Mouse (Mus musculus): Measurements from ENCODE around the gene Arih1.
A peak's percentile ranks its signal among the peaks of the same experiment; 100 is the strongest.
"Not testable (repeated sequence)": the region's sequence is repeated elsewhere in the genome, so short reads cannot be mapped to it uniquely, and the experiment has no call there.

Gene Arih1

DNA sequence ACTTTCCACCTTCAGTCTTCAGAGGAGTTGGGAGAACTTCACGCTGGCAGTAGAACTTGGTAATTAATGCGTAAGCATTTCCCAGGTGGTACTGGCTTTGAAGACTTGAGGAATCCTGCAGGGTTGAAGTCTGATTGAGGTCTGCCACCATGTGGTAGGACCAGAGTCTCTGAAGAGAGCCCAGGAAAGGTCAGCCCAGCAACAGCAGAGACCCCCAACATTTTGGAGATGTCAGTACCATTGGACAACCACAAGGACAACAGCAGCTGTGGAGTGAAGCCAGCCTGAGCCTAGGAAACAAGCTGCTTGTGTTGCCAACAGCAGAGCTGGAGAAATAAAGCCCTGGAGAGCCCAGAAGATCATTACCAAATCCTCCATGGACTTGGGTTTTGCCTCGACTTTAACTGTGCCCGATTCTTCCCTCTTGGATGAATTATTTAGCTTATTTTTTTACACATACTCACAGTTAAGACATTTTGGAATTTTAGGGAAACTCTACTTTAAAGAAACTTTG, 27.4 kb downstream of the Arih1 start:
- DNase-seq (ENCODE audit: low read depth, low spot score), result no peak

DNA sequence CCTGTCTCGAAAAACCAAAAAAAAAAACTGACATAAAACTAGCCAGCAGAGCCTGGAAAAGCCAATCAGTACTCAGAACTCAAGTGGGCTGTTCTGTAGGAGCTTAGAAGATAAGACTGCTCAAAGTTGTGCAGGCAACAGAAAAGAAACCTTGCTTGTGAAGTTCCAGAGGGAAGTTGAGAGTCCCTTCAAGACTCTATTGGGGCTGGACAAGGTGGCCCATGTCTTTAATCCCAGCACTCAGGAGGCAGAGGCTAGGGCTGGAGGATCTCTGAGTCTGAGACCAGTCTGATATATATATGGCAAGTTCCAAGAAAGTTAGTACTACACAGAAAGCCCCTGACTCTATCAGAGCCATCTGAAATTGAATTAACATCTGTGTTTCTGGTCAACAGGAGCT, 28.0 kb downstream of the Arih1 start:
- DNase-seq (ENCODE audit: low read depth, low spot score), result no peak

DNA sequence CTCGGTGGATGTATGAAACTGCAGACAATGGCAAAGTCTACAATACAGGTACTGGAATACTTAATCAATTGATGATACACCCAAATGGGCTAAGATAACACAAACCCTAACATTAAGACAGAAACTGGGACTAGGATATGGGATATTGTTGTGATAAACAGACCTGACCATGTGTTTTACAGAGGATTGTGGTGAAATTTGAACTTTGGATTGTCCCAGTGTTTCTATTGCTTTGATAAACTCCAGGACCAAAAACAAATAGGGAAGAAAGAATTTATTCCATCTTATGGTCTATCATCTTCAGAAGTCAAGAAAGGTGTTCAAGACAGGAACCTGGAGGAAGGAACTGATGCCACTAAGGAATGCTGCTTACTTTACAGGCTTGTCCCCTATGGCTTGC, 28.7 kb downstream of the Arih1 start:
- DNase-seq (ENCODE audit: low read depth, low spot score), result no peak

DNA sequence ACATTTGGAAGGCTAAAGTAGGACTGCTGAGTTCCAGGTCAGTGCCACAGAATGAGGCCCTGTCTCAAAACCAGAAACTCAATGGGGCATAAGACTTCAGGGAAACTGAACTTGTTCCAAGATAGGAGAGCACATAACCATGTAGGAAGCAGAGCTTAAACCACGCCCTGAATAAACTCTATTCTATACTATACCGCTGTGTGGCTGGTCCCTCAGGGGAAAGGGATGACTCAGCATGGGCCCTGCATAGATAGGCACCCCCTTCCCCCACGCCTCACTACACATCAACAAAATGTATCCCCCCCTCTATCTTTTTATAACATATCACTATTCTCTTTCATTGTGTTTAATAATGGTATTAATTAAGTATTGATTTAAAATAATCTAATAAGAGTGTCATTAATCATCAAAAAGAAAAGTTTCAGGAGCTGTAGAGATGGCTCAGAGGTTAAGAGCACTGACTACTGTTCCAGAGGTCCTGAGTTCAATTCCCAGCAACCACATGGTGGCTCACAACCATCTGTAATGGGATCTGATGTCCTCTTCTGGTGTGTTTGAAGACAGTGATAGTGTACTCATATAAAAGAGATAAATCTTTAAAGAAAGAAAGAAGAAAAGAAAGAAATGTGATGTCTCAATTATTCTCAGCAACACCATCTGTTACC, 30.9 kb downstream of the Arih1 start:
- no peak for DNase-seq (ENCODE audit: low read depth, low spot score)

DNA sequence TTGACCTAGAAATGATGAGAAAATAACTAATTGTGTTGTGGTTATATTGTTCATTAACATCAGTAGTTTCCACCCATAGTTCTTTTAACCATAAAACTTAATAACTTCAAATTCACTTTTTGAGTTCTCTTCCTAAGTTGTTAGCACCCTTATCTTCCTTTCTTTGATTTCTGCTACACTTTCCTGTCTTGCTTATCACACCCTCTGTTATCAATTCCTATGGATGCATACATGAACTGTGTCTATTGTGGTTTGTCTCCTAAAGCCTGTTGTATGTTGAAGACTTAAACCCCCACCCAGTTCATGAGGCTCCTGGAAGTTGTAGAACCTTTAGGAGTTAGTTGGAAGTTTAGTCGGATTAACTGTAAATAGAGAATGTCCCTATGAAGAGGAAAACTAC, 52.7 kb downstream of the Arih1 start:
- DNase-seq (ENCODE audit: low read depth, low spot score), result no peak

DNA sequence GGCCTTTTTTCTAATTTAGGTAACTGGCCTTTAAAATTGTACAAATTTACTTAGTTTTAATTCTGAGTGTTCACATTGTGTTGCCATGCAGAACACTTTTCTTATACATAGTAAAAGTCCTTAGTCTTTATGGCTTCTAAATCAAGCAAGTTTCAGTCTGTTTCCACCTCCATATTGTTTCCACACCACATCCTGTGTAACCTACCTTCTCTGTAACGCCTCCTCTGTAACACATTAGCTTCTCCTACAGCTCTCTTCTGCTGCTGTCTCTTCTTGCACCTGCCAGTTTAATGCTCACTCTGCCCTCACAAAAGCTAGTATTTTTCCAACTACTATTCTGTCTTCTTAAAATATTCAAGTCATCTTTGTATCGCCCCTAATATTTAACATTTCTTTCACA, 54.8 kb downstream of the Arih1 start:
- no peak for DNase-seq (ENCODE audit: low read depth, low spot score)

DNA sequence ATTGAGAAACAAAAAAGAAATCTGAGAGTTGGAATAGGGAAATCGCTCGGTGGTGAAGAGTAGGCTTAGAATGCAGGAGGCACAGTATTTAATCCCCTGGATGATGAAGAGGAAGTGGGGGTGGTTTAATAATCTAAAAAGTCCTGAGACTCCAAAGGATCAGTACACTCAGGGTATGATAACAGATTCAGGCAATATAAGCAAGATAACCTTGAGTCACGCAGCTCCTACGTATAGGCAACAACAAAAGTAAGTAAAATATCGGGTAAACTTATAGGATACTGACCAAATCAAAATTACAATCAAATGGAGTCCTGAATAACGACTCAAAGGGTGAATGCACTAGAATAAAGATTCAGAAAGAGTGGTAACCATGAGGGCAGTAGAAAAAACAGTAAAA, 65.9 kb downstream of the Arih1 start:
- no peak for DNase-seq (ENCODE audit: low read depth, low spot score)

DNA sequence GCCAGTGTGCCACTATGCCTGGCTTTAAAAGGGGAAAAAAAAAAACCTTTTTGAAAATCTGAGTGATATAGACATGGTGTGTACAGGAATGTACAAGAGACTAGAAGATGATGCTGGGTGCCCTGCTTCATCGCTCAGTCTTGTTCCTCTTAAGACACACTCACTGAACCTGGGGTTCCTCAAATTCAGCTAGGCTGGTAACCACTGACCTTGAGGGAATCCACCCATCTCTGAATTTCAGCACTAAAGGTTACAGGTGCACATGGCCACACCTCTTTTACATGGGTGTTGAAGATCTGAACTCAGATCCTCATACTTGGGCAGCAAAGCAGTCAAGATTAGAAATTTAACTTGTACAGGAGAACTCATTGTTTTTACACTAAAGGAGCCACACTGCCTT, 79.1 kb downstream of the Arih1 start:
- no peak for DNase-seq (ENCODE audit: low read depth, low spot score)

DNA sequence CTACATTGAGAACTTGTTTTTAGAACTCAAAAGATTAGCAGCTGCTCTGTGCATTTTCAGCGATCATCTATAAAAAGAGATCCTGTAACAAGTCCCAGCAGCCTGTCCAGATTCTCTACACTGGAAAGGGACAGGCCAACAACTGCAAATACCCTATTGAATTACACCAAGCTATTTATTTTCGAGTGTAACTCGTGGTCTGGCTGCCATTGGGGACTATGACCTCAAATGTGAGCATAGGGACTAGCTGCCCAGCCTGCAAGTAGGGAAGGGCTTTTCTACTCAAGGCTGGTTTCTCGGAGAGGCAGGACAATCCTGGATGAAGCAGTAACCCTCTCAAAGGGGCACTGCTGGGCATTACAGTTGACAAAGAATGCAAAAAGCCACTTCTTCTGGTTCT, 97.3 kb downstream of the Arih1 start:
- peak; percentile 82 for DNase-seq (ENCODE audit: low read depth, low spot score)

DNA sequence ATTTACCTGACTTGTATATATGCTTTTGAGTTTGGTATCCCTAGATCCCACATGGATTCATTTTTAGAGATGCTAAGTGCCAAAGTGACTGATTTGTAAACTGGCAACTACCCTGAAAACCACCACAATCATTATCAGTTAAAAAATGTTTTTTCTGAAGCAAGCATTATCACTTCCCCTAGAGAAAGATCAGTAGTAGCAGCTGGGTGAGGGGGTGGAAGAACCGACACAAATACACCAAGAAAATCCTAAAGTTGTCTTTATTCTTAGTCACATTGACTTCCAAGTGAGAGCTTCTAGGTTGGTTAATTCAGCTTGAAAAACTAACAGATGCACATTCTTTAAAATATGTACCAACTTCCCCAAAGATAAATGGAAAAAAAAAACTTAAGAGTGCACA, 98.1 kb downstream of the Arih1 start:
- no peak for DNase-seq (ENCODE audit: low read depth, low spot score)

DNA sequence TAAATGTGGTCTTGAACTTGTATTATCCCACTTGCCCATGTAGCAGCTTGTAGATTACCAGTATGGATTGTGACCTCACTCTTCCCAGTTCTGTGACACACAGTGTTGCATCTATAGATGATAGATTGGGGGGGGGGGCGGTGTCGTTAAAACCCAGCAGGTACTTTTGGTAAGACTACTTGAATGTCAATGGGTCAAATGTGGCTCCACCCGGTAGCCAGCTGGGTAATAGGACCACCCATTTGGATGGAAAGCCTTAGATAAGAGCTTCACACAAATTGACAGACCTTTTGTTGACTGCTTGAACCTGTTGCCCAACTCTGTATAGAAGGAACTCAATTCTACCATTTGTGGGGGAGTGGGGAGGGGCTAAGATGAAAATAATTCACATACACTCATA, 99.0 kb downstream of the Arih1 start:
- DNase-seq (ENCODE audit: low read depth, low spot score), result no peak

DNA sequence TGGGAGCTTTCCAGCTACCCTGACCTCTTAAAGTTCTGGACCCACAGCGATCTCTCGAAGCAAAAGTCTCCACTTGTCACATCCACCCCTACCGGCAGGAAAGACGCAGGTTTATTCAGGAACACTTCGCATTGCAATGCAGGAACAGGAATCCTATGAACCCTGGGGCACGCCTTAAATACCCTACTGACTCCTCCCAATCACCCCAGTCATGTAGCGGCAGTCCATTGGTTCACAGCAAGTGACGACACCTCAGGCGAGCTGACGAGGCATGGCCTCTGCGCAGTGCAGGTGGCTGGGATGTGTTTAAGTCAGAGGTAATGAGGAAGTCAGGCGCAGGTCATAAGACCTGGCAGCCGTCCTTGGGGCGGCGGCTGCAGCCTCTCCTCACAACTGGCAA, 110.8 kb downstream of the Arih1 start:
- no peak for DNase-seq (ENCODE audit: low read depth, low spot score)

DNA sequence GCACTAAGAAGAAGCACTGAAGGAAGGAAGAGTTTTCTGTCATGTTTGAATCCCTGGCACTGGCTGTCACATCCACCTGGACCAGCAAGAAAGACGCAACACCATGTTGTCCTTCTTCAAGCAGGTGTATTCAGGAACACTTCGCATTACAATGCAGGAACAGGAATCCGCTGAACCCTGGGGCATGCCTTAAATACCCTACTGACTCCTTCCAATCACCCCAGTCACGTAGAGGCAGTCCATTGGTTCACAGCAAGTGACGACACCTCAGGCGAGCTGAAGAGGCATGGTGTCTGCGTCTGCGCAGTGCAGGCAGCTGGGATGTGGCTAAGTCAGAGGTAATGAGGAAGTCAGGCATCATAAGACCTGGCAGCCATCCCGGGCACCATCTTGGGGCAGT, 116.8 kb downstream of the Arih1 start:
- no peak for DNase-seq (ENCODE audit: low read depth, low spot score)

DNA sequence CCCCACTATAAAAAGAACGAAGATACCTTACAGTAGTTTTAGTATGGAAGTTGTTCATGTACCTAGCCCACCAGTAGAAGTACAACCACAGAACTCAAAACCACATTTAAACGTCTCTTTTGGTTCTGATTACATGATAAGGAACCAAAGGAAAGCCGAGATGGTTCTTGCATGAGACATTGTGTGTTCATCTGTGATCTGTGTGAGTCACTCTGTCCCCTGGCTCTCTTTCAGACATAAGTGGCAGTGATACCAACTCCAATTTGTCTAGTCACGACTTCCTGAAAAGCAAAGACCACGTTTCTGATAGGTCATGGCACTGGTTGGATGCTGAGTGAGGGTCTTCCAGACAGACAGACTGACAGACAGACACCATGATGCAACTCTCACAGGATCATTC, 117.2 kb downstream of the Arih1 start:
- no peak for DNase-seq (ENCODE audit: low read depth, low spot score)

DNA sequence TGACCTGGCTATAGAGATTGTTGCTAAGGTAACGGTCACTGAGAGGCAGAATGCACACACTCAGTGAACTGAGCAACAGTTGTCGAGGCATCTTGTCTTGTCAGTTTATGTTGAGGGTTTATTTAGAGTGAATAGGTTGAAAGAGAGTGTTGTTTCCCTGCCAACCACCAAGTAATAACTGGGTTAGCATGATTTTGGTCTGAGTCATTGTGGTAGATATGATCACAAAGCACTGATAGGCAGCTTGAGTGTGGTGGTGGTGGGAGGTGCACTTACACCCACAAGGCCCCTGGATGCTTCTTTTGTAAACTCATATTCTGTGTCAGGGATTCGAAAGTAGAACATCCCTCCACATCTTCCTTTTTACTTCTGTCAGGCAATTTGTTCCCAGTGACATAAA, 125.9 kb downstream of the Arih1 start:
- not testable (repeated sequence) for DNase-seq (ENCODE audit: low read depth, low spot score)

DNA sequence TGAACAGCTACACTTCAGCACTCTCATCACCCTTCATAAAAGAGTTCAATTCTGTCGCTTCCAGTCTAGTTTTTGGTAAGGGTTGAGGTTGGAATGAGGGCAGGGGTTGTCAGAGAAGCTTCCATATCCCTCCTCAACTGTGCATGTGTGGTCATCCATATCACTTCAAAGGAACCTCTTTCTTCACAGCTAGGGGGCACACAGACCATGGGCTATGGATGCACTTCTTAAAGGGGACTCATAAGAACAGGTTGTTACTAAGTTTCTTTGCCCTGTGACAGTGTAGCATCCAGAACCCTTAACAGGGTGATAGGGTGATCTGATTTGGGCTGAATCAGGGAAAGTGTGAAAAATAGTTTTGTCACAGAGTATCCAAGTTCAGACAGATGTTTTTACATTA, 128.4 kb downstream of the Arih1 start:
- DNase-seq (ENCODE audit: low read depth, low spot score), result not testable (repeated sequence)

DNA sequence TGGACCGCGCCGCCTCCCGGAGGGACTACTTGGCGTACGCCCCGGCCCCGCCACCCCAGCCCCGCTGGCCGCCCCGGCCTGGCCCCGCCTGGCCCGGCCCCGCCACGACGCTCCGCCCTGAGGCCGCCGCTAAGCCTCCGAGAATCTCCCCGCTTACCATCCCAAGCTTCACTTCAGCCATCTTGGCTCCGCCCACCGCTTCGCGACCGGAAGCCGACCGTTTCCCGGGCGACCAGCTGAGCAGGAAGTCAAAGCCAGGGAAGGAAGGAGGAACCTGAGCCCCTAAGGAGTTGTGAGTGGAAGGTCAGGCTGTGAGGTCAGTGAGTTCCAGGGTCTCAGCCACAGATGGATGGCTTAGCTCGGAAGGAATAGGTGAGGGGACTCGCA, 133.2 kb downstream of the Arih1 start, which contains the start of gene Bbs4:
Bbs4 (minus strand) TSS at position 256 of the 387 bp plus-strand sequence.
- peak; percentile 91 for DNase-seq (ENCODE audit: low read depth, low spot score)

DNA sequence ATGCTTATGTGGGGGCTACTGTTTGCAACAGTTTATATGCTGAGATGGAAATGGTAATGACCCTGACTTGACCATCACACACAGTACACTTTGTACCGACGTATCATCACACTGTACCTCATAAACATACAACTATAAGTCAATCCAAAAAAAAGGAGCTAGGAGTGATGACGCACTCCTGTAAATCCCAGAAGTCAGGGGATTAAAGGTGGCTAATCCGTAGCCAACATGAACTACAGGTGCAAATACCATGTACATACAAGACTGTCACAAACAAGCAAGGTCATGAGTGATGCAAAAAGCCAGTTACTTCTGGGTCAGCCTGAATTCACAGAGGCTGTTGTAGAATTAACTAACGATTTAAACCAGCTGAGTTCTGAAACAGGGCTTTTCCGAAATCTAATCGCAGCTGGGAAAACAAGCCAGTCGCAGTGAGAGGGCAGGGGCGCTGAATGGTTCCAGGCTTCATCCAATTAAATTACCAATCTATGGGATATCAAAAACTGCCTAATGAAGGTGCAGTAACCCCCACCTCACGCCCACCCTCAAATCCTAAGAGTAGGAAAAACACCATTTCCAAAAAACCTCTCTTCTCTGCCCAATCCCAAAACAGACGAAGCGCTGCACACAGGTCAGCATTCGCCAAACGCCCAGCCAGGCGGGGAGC, 133.7 kb downstream of the Arih1 start:
- peak; percentile 18 for DNase-seq (ENCODE audit: low read depth, low spot score)

DNA sequence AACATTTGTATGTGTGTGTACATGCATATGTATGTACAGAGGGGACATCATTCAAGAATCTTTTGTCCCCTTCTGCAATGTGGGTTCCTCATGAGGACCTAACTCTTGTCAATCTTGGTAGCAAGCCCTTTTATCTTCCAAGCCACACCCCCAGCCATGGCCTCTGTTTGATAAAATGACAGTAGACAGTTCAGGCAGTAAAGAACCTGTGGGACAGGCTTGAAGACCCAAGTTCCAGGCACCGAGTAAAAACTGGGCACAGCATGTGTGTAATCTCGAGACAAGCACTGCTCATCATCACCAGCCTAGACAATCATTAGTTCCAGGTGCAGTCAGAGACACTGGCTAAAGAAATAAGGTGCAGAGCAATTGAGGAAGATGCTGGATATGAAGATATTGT, 140.2 kb downstream of the Arih1 start:
- no peak for DNase-seq (ENCODE audit: low read depth, low spot score)

DNA sequence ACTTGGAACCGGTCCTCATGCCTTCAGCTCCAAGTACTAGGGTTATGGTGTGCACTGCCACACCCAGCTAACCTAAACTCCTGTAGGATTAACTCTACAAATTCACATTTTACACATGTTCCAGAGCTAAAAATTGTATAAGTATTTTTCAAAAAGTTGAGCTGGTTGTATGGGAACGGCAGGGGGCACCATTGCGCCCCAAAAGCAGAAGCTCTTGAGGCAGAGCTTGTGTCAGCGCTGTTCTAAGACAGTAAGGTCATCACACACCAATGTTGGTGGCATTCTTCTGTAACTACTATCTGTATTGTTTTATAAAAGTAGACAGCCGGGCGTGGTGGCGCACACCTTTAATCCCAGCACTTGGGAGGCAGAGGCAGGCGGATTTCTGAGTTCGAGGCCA, 146.4 kb downstream of the Arih1 start:
- no peak for DNase-seq (ENCODE audit: low read depth, low spot score)

DNA sequence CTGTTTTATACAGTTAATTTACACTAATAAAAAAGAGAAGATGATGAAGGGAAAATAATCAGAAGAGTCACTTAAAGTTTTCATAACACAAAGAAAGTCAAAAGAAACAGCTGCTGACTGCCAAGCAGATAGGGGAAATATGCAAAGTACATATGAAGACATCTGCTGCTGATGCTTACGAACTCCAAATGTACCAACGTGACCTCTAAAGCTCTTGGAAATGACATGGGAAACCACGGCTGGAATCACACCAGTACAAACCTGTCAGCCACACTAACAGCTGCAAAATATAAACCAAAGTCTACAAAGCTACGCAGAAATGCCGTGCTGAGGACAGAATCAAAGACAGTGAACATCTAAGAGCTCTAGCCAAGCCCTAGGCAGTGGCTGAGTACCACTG, 147.3 kb downstream of the Arih1 start:
- peak; percentile 32 for DNase-seq (ENCODE audit: low read depth, low spot score)

DNA sequence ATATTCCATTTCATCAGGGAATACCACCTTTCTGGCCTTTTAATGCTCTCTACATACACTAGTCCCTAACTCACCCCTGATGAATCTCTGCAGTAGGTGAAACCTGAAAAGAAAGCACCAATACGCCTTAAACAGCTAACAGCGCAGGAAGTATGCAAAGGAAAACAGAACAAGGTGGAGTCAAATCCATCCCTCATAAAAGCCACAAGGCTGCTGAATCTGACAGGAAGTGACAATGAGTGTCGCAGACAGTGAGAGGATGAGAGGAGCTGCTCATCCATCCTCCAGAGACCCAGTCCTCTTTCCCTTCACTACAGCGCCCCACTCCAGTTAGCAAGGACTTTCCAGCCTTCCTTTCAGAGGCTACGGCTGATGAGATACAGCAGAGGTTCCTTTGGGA, 148.0 kb downstream of the Arih1 start:
- DNase-seq (ENCODE audit: low read depth, low spot score), result no peak
